In genomic region chr5:150478612-150479011, GRCm38 (mm10) we compare ENCODE assay signal across 24 mouse cellular contexts. TPM values are rescaled to one million over a fixed set of nuclear protein-coding genes. Genes with fewer than 3 reads are reported as not detected.
A peak's percentile ranks its signal among the peaks of the same experiment; 100 is the strongest.
DNase-seq lines count a peak whose midpoint lies in the region; ATAC-seq lines count a peak whose summit lies in the region.
"Had no signal": no experiment of that assay in that cellular context is flagged by ENCODE, and none has a peak within 500 bp of the region (broad histone marks: within the 10 kb centered on the region; RNA-seq: fewer than 3 reads in every experiment).

No protein-coding gene starts in this region.

- no peak overlapping the region for H3K4me2 ChIP-seq in lung, embryonic 16.5 days (ENCODE audit: low read depth, low read length)
- H3K4me2 ChIP-seq in heart, embryonic 14.5 days (ENCODE audit: low read length): no peak overlapping the region
- H3K4me2 ChIP-seq: forebrain, embryonic 12.5 days; limb, embryonic 15.5 days; midbrain, embryonic 13.5 days; neural tube, embryonic 12.5 days had no signal

- H3K27me3 ChIP-seq in heart, embryonic 10.5 days (ENCODE audit: insufficient read depth, poor library complexity, severe bottlenecking): no peaks in the 10 kb centered on the region
- H3K27me3 ChIP-seq in lung, embryonic 16.5 days (ENCODE audit: control insufficient read depth, insufficient read depth, low read depth, low read length): no peaks in the 10 kb centered on the region
- H3K27me3 ChIP-seq in heart, embryonic 14.5 days (ENCODE audit: control insufficient read depth, insufficient read depth, low read length): no peaks in the 10 kb centered on the region
- H3K27me3 ChIP-seq: forebrain, embryonic 12.5 days; limb, embryonic 15.5 days; midbrain, embryonic 13.5 days; neural tube, embryonic 12.5 days had no signal

- peak; percentile 47 for ATAC-seq in lung, embryonic 16.5 days (ENCODE audit: low read depth)
- ATAC-seq in heart, embryonic 14.5 days (ENCODE audit: insufficient number of reproducible peaks, insufficient read depth, low FRiP score, low read depth): peak; percentile 68
- ATAC-seq in megakaryocyte-erythroid progenitor cell, adult 5-6 weeks (replicated peaks; ENCODE audit: low FRiP score, low TSS enrichment, poor library complexity, severe bottlenecking): 0 out of 2 replicates have a peak, but pooled peaks have one; percentile 22
- ATAC-seq in megakaryocyte, adult 5-6 weeks (ENCODE audit: poor library complexity, severe bottlenecking): no peak
- ATAC-seq: hindbrain, postnatal 0 days; intestine, postnatal 0 days; midbrain, embryonic 13.5 days had no signal

- H3K9me3 ChIP-seq in heart, embryonic 10.5 days: no peaks in the 10 kb centered on the region
- H3K9me3 ChIP-seq in lung, embryonic 16.5 days (ENCODE audit: control insufficient read depth, low read length): no peaks in the 10 kb centered on the region
- 0 out of 2 replicates have a peak, but pooled peaks cover 7% of the 10 kb centered on the region for H3K9me3 ChIP-seq in heart, embryonic 14.5 days (ENCODE audit: control insufficient read depth, low read length)
- H3K9me3 ChIP-seq: forebrain, embryonic 12.5 days; hindbrain, embryonic 10.5 days; limb, embryonic 15.5 days; midbrain, embryonic 13.5 days; neural tube, embryonic 12.5 days had no signal

- 66% methylated on average over 4 of the region's 4 CpGs for WGBS in heart, embryonic 10.5 days
- WGBS in lung, embryonic 16.5 days: 59% methylated on average over 4 of the region's 4 CpGs
- 60% methylated on average over 4 of the region's 4 CpGs for WGBS in heart, embryonic 14.5 days

- H3K4me1 ChIP-seq in heart, embryonic 10.5 days: no peaks in the 10 kb centered on the region
- no peaks in the 10 kb centered on the region for H3K4me1 ChIP-seq in lung, embryonic 16.5 days (replicated peaks; ENCODE audit: control insufficient read depth, insufficient read depth, low read length)
- H3K4me1 ChIP-seq in heart, embryonic 14.5 days (ENCODE audit: control insufficient read depth in 2 of 2, insufficient read depth in 2 of 2, low read length in 2 of 2): no peaks in the 10 kb centered on the region
- H3K4me1 ChIP-seq: forebrain, embryonic 12.5 days; hindbrain, embryonic 10.5 days; limb, embryonic 15.5 days; midbrain, embryonic 13.5 days; neural tube, embryonic 12.5 days had no signal

- H3K27ac ChIP-seq in heart, embryonic 10.5 days: peak overlapping the region; percentile 69; the same call in 1 of the 2 replicates
- peak overlapping the region; percentile 27; the same call in 1 of the 2 replicates for H3K27ac ChIP-seq in lung, embryonic 16.5 days (ENCODE audit: low read length)
- peak overlapping the region; percentile 47 to 53; a peak in 2 of 4 replicates for H3K27ac ChIP-seq in heart, embryonic 14.5 days (replicated peaks in 1 of 2; ENCODE audit: control insufficient read depth in 1 of 2, insufficient read depth in 1 of 2, low read depth in 2 of 2, low read length in 2 of 2)
- H3K27ac ChIP-seq: forebrain, embryonic 12.5 days; hindbrain, embryonic 10.5 days; hindbrain, postnatal 0 days; kidney, postnatal 0 days; layer of hippocampus, adult 2 months; limb, embryonic 15.5 days; macrophage; midbrain, embryonic 13.5 days; neural tube, embryonic 12.5 days had no signal

- no peak for DNase-seq in heart, embryonic 10.5 days (ENCODE audit: low spot score)
- DNase-seq in heart, adult 8-10 months (ENCODE audit: low spot score): no peak
- DNase-seq in lung, postnatal 25 days (ENCODE audit: low spot score): no peak
- no peak for DNase-seq in gastrocnemius, postnatal 25 days
- DNase-seq: adrenal gland, adult 2 months; cerebellum, adult 8-10 months; spleen, adult 18-20 months; thymus, postnatal 25 days had no signal

- peaks cover 59% of the 10 kb centered on the region for H3K36me3 ChIP-seq in heart, embryonic 10.5 days
- H3K36me3 ChIP-seq in lung, embryonic 16.5 days (ENCODE audit: control insufficient read depth, insufficient read depth, low read length): 0 out of 2 replicates have a peak, but pooled peaks cover 3% of the 10 kb centered on the region
- peaks cover 71% of the 10 kb centered on the region for H3K36me3 ChIP-seq in heart, embryonic 14.5 days (ENCODE audit: control insufficient read depth, insufficient read depth, low read length)
- H3K36me3 ChIP-seq: hindbrain, embryonic 10.5 days; limb, embryonic 15.5 days had no signal

- H3K4me3 ChIP-seq in heart, embryonic 10.5 days: no peak overlapping the region
- H3K4me3 ChIP-seq in lung, embryonic 16.5 days (ENCODE audit: low read length): no peak overlapping the region
- H3K4me3 ChIP-seq in heart, embryonic 14.5 days (ENCODE audit: control insufficient read depth in 1 of 2, insufficient read depth in 1 of 2, low read depth in 1 of 2, low read length in 2 of 2): no peak overlapping the region
- H3K4me3 ChIP-seq: forebrain, embryonic 12.5 days; hindbrain, embryonic 10.5 days; layer of hippocampus, adult 2 months; limb, embryonic 15.5 days; midbrain, embryonic 13.5 days; neural tube, embryonic 12.5 days had no signal

- H3K9ac ChIP-seq in lung, embryonic 16.5 days (ENCODE audit: low read length): no peak overlapping the region
- H3K9ac ChIP-seq in heart, embryonic 14.5 days (ENCODE audit: low read length): no peak overlapping the region
- H3K9ac ChIP-seq: forebrain, embryonic 12.5 days; limb, embryonic 15.5 days; midbrain, embryonic 13.5 days; neural tube, embryonic 12.5 days had no signal

RNA-seq across cellular contexts. Expression of gene Zar1l, which starts 39.4 kb away (rescaled TPM):
- not detected in 2 replicates for polyA plus RNA-seq in heart, embryonic 10.5 days (2016; fragmentation: Nextera tagmentation; extraction: Ambion mirVana)
- total RNA-seq in heart, adult 8-10 months (2022): not detected
- polyA plus RNA-seq in lung, embryonic 16.5 days (2015; fragmentation: Nextera tagmentation; extraction: Ambion mirVana): not detected in 2 replicates
- not detected in 2 replicates for polyA plus RNA-seq in heart, embryonic 14.5 days (2014; fragmentation: Nextera tagmentation; extraction: Ambion mirVana)
- not detected in 2 replicates for total RNA-seq in megakaryocyte-erythroid progenitor cell, adult 5-6 weeks (2014; fragmentation: Nextera tagmentation)
- total RNA-seq in megakaryocyte-erythroid progenitor cell, adult 5-6 weeks (2017): not detected in 2 replicates
- not detected in 2 replicates for total RNA-seq in megakaryocyte, adult 5-6 weeks (2015)
- total RNA-seq in megakaryocyte, adult 5-6 weeks (2017): not detected in 2 replicates
- total RNA-seq in gastrocnemius, postnatal 25 days (2021): not detected
- total RNA-seq: adrenal gland, adult 2 months; gastrocnemius, adult 8-10 months; hindbrain, postnatal 0 days; layer of hippocampus, adult 2 months had no signal
- polyA plus RNA-seq: adrenal gland, adult 2 months; embryonic facial prominence, embryonic 11.5 days; forebrain, embryonic 12.5 days; hindbrain, embryonic 10.5 days; hindbrain, postnatal 0 days; intestine, postnatal 0 days; kidney, postnatal 0 days; limb, embryonic 15.5 days; macrophage; midbrain, embryonic 13.5 days; neural tube, embryonic 12.5 days had no signal

RNA-seq across cellular contexts. Expression of gene Brca2, which starts 43.8 kb away (rescaled TPM):
- polyA plus RNA-seq in heart, embryonic 10.5 days (2016; fragmentation: Nextera tagmentation; extraction: Ambion mirVana): 27.8 and 27.9 TPM in 2 replicates
- total RNA-seq in heart, adult 8-10 months (2022): 1 to 10 TPM; 1.4 to 3.1 (median 2.1) TPM
- polyA plus RNA-seq in lung, embryonic 16.5 days (2015; fragmentation: Nextera tagmentation; extraction: Ambion mirVana): 23.4 and 27.4 TPM in 2 replicates
- polyA plus RNA-seq in heart, embryonic 14.5 days (2014; fragmentation: Nextera tagmentation; extraction: Ambion mirVana): 14.4 and 21.2 TPM in 2 replicates
- 55.6 and 86.4 TPM in 2 replicates for total RNA-seq in megakaryocyte-erythroid progenitor cell, adult 5-6 weeks (2014; fragmentation: Nextera tagmentation)
- 28.6 and 62.9 TPM in 2 replicates for total RNA-seq in megakaryocyte-erythroid progenitor cell, adult 5-6 weeks (2017)
- total RNA-seq in megakaryocyte, adult 5-6 weeks (2015): 13.6 and 19.6 TPM in 2 replicates
- 9.9 and 16.1 TPM in 2 replicates for total RNA-seq in megakaryocyte, adult 5-6 weeks (2017)
- 1 to 10 TPM in 1 of 2 experiments, under 1 TPM in 1; 0.77 to 1.3 TPM for total RNA-seq in gastrocnemius, postnatal 25 days (2021)
